Mouse (Mus musculus) brain, adult 10 weeks (tissue): ENCODE measurements around the gene Slc28a1. TPM values are rescaled to one million over a fixed set of nuclear protein-coding genes. Genes with fewer than 3 reads are reported as not detected.

Source experiments
- polyA plus RNA-seq: library from polyadenylated mRNA; stranded (reverse); fragments of 350-450 nt; fragmentation: Illumina TruSeq; extraction: RNeasy Lipid Tissue Mini Kit (QIAGEN cat#74804); gene quantifications from one replicate; pipeline ENCODE4 v1.2.3, GENCODE M21; 2015; ENCODE audit warnings: low read depth, low replicate concordance

Slc28a1 gene
- 0.19 TPM for polyA plus RNA-seq

DNA sequence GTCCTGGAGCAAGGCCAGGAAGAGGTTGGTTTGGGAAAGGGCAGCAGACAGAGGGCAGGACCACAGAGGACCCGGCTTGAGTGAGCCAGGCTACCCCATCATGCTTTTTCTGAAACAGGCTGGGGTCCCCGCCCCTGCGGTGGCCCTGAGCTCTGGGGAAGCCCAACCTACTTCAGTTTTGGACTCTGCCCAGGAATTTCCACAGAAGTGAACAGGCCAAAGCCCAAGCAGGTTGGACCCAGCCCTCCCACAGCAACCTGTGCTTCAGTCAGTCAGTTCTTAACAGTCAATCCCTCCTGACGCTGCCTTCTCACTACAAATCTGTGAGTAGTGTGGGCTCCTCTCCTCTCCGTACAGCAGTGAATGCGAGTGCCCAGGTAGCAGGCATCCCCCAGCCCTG, at the start of gene Slc28a1:
Slc28a1 (plus strand) TSS at position 245 of the 400 bp plus-strand sequence.

DNA sequence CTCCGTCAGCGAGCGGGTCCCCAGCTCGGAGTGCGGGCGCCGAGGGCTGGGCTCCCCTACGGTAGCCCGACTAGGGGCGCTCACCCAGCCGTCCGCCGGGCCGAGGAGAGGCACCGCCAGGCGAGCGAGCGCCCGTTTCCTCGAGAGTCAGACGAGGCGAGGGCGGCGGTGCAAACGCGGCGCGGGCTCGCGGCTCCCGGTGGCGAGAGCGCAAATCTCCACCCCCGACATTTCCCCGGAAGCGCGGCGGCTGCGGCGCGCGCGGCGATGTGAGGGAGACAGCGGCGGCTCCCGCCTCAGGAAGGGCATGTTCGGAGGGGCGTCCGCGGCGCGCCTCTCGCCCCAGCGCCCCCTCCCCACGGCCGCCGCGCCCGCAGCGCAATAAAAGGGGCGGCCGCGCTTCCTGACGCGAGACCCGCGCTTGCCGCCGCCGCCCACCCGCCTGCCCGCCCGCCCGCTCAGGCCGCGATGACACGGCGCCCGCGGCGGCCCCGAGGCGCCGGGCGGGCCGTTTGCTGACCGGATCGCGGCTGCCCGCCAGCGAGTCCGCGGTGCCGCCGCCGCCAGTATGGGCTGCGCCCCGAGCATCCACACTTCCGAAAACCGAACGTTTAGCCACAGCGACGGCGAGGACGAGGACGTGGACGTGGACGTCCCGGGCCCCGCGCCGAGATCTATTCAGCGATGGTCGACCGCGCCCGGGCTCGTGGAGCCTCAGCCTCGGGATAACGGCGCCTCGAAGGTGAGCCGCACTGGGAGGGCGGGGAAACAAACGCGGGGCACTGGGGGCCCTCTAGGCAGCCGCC, 99.0 kb downstream of the Slc28a1 start, which contains the start of gene Pde8a:
Pde8a (plus strand) TSS at position 250 of the 806 bp plus-strand sequence.

Other genes with a start within 250 kb of the Slc28a1 start
- 33.5 TPM for gene Wdr73, start 213.5 kb upstream of the Slc28a1 start, polyA plus RNA-seq
- 10.4 TPM for gene Nmb, start 209.7 kb upstream of the Slc28a1 start, polyA plus RNA-seq
- gene Sec11a, start 167.0 kb upstream of the Slc28a1 start, polyA plus RNA-seq, result 50.2 TPM
- gene Zfp592, start 121.1 kb upstream of the Slc28a1 start, polyA plus RNA-seq, result 10.2 TPM
- gene Alpk3, start 57.2 kb upstream of the Slc28a1 start, polyA plus RNA-seq, result 0.37 TPM
- 14.8 TPM for gene Pde8a, start 98.8 kb downstream of the Slc28a1 start, polyA plus RNA-seq
- gene Rps17, start 230.5 kb downstream of the Slc28a1 start, polyA plus RNA-seq, result 1,205 TPM